Mouse (Mus musculus) skeletal muscle tissue, adult 2 months (tissue): ENCODE results near the gene Rpp38.

ENCODE experiments used
- DNase-seq: peaks from one replicate; pipeline ENCODE4 v3.0.0-alpha.2; 2012; ENCODE audit warnings: low read depth, low spot score

The Rpp38 gene

GRCm38 (mm10) chr2:3285709-3286108 lies 46.7 kb downstream of the Rpp38 start:
- DNase-seq = no peak

DNA sequence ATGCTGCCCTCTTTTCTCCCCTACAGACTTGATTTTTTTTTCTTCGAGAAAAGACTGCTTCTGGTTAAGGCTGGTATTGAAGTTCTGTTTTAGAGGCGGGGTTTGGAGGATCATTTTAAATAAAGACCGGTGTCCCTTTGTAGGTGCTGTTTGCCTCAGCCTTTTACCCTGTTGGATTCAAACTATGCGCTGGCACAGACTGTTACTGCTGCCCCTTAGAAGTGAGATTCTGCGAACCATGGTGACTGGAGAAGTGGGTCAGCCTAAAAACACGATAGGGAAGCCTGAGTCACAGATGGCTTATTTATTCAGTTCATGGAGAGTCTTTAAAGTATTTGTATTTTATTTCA lies 47.3 kb downstream of the Rpp38 start:
- DNase-seq = no peak

DNA sequence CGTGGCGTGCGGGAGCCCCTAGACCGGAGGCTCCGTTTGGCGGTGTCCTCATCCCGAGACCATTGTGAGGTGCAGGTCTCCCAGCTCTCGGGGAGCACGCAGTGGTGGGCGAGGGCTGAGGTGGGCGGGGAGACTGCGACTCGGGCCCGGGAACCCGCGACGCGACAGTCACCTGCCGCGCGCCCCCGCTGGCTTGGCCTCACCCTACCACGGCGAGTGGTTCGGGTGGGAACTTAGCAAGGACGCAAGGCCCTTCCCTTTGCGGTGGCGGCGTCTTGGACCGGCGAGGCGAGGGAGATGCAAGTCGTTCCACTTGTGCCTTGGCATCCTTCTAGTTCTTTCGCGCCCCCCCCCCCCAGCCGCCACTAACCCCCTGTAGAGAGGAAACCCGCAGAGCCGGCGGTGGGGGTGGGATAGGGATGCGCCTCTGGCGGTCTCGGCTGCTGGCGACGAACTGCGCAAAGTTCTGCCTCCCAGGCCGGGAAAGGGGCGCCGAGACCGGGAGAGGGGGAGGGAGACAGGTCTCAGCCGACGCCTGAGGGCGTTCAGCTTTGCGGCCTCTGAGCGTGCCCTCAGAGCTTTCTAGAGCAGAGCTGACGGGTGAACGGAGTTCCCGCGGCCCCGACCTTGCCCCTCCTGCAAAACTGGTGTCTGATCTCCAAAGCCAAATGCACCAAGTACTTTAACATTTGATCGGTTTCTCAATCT lies 47.8 kb downstream of the Rpp38 start:
- peak; percentile 32 for DNase-seq

DNA sequence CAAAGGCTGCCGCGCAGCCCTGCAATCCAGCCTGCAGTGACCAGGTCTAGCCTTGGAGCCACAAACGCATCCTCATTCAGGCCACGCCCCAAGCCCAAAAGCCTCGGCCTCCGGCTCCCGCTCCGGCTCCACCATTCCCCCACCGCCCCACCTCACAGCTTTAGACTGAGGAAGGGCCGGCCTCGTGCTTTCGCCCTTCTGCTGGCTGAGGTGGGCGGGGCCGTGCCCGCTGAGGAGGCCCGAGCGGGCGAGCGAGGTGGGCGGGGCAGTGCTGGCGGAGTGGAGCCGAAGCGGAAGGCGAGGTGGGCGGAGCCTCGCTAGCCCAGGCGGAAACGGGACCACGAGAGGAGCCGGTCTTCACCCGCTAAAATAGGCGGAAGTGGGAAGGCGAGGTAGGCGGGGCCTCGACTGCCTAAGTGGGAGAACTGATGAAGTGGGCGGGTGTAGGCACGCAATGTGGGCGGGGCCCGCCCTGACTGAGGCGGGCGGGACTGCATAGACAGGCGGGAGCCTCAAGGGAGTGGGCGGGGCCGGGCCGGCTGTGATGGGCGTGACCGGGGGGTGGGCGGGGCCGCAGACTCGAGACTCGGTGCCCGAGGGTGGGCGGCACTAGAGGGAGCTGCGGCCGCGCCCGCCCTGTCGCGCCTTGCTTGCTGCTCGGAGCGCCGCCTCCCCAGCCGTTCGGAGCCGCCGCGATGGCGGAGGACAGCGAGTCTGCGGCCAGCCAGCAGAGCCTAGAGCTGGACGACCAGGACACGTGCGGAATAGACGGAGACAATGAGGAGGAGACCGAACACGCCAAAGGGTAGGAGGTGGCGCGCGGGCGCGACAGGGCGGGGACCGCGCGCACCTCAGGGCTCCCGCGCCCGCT lies 48.6 kb downstream of the Rpp38 start, which contains the start of gene Nmt2:
Gene Nmt2 (plus strand): TSS at position 611 of the 871 bp plus-strand sequence.
- peak; percentile 100 for DNase-seq

- no peak for DNase-seq
These were observed 49.4 kb downstream of the Rpp38 start for GRCm38 (mm10) chr2:3282866-3283601.

GRCm38 (mm10) chr2:3281311-3281710 lies 51.1 kb downstream of the Rpp38 start:
- DNase-seq = peak; percentile 67
